Mouse (Mus musculus) midbrain, postnatal 0 days (tissue): ENCODE results near the gene Sstr2. TPM values are rescaled to one million over a fixed set of nuclear protein-coding genes. Genes with fewer than 3 reads are reported as not detected.
A peak's percentile ranks its signal among the peaks of the same experiment; 100 is the strongest.

Experiments used
- ATAC-seq: fragments of 200-750 bp; cut with Nextera tagmentation; 2 replicates; pipeline ENCODE4 v1.8.0; 2017; ENCODE audit warnings: moderate number of reproducible peaks, mild to moderate bottlenecking, moderate TSS enrichment, moderate library complexity; ENCODE audit not compliant: low FRiP score
- DNase-seq: peaks from one replicate; pipeline ENCODE4 v3.0.0-alpha.2; 2015; ENCODE audit warnings: low spot score
- H3K27ac ChIP-seq: fragments of 300-500 bp; sonication (generic); 2 replicates; pipeline ENCODE4 v1.5.1; 2014; ENCODE audit warnings: low read depth, mild to moderate bottlenecking, low read length, mixed read lengths
- H3K27me3 ChIP-seq: fragments of 300-500 bp; sonication (generic); 2 replicates; pipeline ENCODE4 v1.6.1; 2014; ENCODE audit warnings: low read length, control low read depth, mixed read lengths; ENCODE audit not compliant: insufficient read depth
- H3K36me3 ChIP-seq: fragments of 300-500 bp; sonication (generic); 2 replicates; pipeline ENCODE4 v1.6.1; 2014; ENCODE audit warnings: low read length, control low read depth, mixed read lengths; ENCODE audit not compliant: insufficient read depth
- H3K4me1 ChIP-seq: fragments of 300-500 bp; sonication (generic); 2 replicates; pipeline ENCODE4 v1.6.1; 2014; ENCODE audit warnings: mild to moderate bottlenecking, control low read depth, antibody characterized with exemption, low read length, mixed read lengths; ENCODE audit not compliant: insufficient read depth
- H3K4me2 ChIP-seq: fragments of 300-500 bp; sonication (generic); 2 replicates; pipeline ENCODE4 v1.6.1; 2014; ENCODE audit warnings: low read depth, mild to moderate bottlenecking, low read length, mixed read lengths; ENCODE audit not compliant: poor library complexity, severe bottlenecking
- H3K4me3 ChIP-seq: fragments of 300-500 bp; sonication (generic); 2 replicates; pipeline ENCODE4 v1.5.1; 2014; ENCODE audit warnings: low read depth, mild to moderate bottlenecking, low read length, moderate library complexity
- H3K9ac ChIP-seq: fragments of 300-500 bp; sonication (generic); replicated peaks from 2 replicates; pipeline ENCODE4 v1.6.1; 2014; ENCODE audit warnings: mild to moderate bottlenecking, low read length, moderate library complexity, mixed read lengths; ENCODE audit not compliant: poor library complexity, severe bottlenecking
- H3K9me3 ChIP-seq: fragments of 300-500 bp; sonication (generic); 2 replicates; pipeline ENCODE4 v1.6.1; 2016; ENCODE audit warnings: low read length, control low read depth
- CTCF ChIP-seq: IDR thresholded peaks from 2 replicates; pipeline ENCODE4 v1.5.1; 2016; ENCODE audit warnings: antibody characterized with exemption, mild to moderate bottlenecking
- WGBS: fragments of 180-500 bp; shearing (Covaris S2); extraction: QIAGEN DNeasy Blood & Tissue Kit; methylation state at CpG from one replicate; pipeline ENCODE4 v1.1.7; 2014; 5-methylcytosine and 5-hydroxymethylcytosine counted together
- polyA plus RNA-seq: library from polyadenylated mRNA; unstranded; fragments of >200 nt; fragmentation: Nextera tagmentation; extraction: Ambion mirVana; gene quantifications from 2 replicates; pipeline ENCODE4 v1.2.1, GENCODE M21; 2015
- total RNA-seq: library from RNA; depleted of rRNA; stranded (reverse); fragments of >200 nt; gene quantifications from 2 replicates; pipeline ENCODE4 v1.2.3, GENCODE M21; 2014; rRNA removed

The Sstr2 gene
- total RNA-seq (16.4 and 26.3 TPM in 2 replicates), polyA plus RNA-seq (8.8 and 10.2 TPM in 2 replicates)

- Histone ChIP-seq H3K9me3 (no peaks in the 10 kb centered on the region), H3K4me1 (peaks cover 3% of the 10 kb centered on the region; the same call in 1 of the 2 replicates), H3K9ac (peak within 1 kb of the TSS; percentile 62), H3K27ac (no peak within 1 kb of the TSS), H3K4me3 (peak within 1 kb of the TSS; percentile 56), H3K27me3 (peaks cover 5% of the 10 kb centered on the region; the same call in 1 of the 2 replicates), H3K36me3 (no peaks in the 10 kb centered on the region), H3K4me2 (peak within 1 kb of the TSS; percentile 93)
- peak; percentile 85 for DNase-seq
- ATAC-seq = peak; percentile 74
- TF ChIP-seq CTCF = no peak; the same call in 1 of the 2 replicates
- WGBS = under 1% methylated on average over 54 of the region's 54 CpGs
Observed at GRCm38 (mm10) chr11:113618672-113619419, at the start of gene Sstr2. Gene Sstr2 (plus strand): TSS chr11:113619342.

- DNase-seq (no peak), ATAC-seq (no peak)
- H3K27ac ChIP-seq = no peak overlapping the region
- no peak overlapping the region for H3K4me3 ChIP-seq
- no peak overlapping the region for H3K9ac ChIP-seq
- peaks cover 6% of the 10 kb centered on the region; the same call in 1 of the 2 replicates for H3K4me1 ChIP-seq
- no peaks in the 10 kb centered on the region for H3K27me3 ChIP-seq
- H3K4me2 ChIP-seq = no peak overlapping the region
- no peaks in the 10 kb centered on the region for H3K36me3 ChIP-seq
- H3K9me3 ChIP-seq = no peaks in the 10 kb centered on the region
- TF ChIP-seq CTCF = no peak
Observed at GRCm38 (mm10) chr11:113571616-113572015, 47.5 kb upstream of the Sstr2 start.

DNA sequence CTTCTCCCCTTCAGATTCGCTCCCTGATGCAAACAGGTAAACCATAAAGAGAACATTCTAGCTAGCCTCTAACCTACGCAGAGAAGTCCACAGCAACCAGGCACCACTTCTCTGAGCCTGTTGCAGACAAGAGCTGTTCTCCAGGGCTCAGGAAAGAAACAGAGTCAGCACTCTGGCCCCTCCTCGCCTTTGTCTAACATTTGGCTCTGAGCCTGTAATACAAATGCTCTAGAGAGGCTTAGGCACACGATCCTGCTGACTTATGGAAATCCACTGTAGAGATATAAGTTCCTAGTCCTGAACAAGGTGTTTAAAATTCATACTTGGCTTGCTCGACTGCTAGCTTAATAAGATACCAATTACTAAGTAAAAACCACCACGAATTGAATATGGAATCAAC lies 46.5 kb upstream of the Sstr2 start:
- ATAC-seq (no peak), DNase-seq (peak; percentile 33)
- H3K4me1 ChIP-seq = peaks cover 6% of the 10 kb centered on the region; the same call in 1 of the 2 replicates
- peak overlapping the region; percentile 1; the same call in 1 of the 2 replicates for H3K27ac ChIP-seq
- no peaks in the 10 kb centered on the region for H3K9me3 ChIP-seq
- no peaks in the 10 kb centered on the region for H3K36me3 ChIP-seq
- no peak overlapping the region for H3K4me3 ChIP-seq
- 35% methylated on average over 6 of the region's 6 CpGs for WGBS
- no peaks in the 10 kb centered on the region for H3K27me3 ChIP-seq
- H3K4me2 ChIP-seq = no peak overlapping the region
- H3K9ac ChIP-seq = no peak overlapping the region
- TF ChIP-seq CTCF = no peak

- Histone ChIP-seq H3K4me1 (peaks cover 6% of the 10 kb centered on the region; the same call in 1 of the 2 replicates), H3K27me3 (no peaks in the 10 kb centered on the region), H3K4me3 (no peak overlapping the region), H3K9ac (no peak overlapping the region), H3K36me3 (no peaks in the 10 kb centered on the region), H3K9me3 (no peaks in the 10 kb centered on the region), H3K27ac (no peak overlapping the region), H3K4me2 (no peak overlapping the region)
- DNase-seq = no peak
- 80% methylated on average over 4 of the region's 4 CpGs for WGBS
- TF ChIP-seq CTCF = no peak
- no peak for ATAC-seq
Observed at GRCm38 (mm10) chr11:113577221-113577620, 41.9 kb upstream of the Sstr2 start.

DNA sequence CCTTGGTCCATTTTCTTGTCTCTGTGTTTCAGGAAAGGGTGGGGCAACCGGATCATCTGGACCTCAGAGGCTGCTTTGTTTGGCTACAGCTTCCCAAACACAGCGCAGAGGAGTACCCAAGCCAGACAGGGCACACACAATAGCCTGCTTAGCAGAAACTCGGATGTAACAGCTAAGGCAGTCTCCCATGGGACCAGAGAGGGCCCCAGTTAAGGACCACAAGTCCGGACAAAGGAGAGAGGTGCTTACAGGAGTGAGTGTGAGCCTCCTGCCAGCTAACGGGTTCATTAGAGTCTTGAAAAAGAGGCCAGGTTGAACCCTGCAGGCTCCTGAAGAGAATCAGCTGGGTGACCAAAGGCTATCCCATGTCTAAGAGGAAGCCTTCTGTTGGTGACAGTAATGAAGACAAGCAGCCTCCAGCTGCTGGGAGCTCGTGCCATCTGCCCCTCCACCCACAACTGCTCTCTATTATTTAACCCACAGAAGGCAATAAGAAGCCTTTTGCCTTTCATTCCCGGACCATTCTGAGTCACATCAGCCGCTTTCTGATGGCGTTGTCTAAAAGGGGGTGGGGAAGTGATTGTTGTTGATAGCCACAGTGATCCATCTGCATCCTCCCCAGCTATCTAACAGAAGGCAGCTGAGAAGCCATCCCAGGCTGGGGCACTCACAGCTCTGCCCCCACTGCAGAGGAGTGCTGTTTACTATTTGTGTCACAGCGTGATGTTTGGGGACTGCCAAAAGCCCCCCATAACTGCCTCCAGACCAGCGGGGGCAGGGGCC lies 35.1 kb upstream of the Sstr2 start:
- ATAC-seq = no peak
- Histone ChIP-seq H3K36me3 (no peaks in the 10 kb centered on the region), H3K4me2 (no peak overlapping the region), H3K27ac (no peak overlapping the region), H3K27me3 (no peaks in the 10 kb centered on the region), H3K4me1 (no peaks in the 10 kb centered on the region), H3K4me3 (no peak overlapping the region), H3K9me3 (no peaks in the 10 kb centered on the region), H3K9ac (no peak overlapping the region)
- TF ChIP-seq CTCF = no peak
- peak; percentile 60 for DNase-seq
- WGBS = 43% methylated on average over 11 of the region's 11 CpGs

DNA sequence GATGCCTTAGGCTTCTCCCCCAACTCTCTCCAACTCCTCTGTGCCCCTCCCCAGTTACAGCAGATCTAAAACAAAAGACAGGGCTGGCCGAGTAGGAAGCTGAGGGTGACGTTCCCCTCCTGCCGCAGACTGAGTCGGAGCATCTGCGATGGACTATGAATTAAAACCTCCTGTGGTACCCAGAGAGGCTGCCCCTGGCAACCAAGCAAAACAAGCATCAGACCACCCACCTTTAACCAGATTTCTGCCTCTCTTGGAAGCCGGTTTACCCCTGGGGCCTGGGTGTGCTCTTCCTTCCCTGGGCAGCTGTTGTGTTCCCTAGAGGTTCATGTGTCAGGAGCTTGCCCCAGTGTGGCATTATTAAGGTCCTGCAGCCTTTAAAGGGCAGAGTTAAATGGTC lies 32.7 kb upstream of the Sstr2 start:
- H3K9ac ChIP-seq = no peak overlapping the region
- no peak overlapping the region for H3K27ac ChIP-seq
- no peak overlapping the region for H3K4me2 ChIP-seq
- H3K27me3 ChIP-seq = no peaks in the 10 kb centered on the region
- no peak overlapping the region for H3K4me3 ChIP-seq
- WGBS = 26% methylated on average over 6 of the region's 6 CpGs
- DNase-seq (peak; percentile 14), ATAC-seq (no peak)
- no peaks in the 10 kb centered on the region for H3K4me1 ChIP-seq
- no peak for TF ChIP-seq CTCF
- H3K36me3 ChIP-seq = no peaks in the 10 kb centered on the region
- no peaks in the 10 kb centered on the region for H3K9me3 ChIP-seq
